Mouse (Mus musculus) ZHBTc4 (cell line): ENCODE results near the gene Galnt18.

Experiments
- DNase-seq: peaks from one replicate; pipeline ENCODE4 v3.0.0-alpha.2; 2011; ENCODE audit warnings: low read depth, low spot score

Galnt18 gene

DNA sequence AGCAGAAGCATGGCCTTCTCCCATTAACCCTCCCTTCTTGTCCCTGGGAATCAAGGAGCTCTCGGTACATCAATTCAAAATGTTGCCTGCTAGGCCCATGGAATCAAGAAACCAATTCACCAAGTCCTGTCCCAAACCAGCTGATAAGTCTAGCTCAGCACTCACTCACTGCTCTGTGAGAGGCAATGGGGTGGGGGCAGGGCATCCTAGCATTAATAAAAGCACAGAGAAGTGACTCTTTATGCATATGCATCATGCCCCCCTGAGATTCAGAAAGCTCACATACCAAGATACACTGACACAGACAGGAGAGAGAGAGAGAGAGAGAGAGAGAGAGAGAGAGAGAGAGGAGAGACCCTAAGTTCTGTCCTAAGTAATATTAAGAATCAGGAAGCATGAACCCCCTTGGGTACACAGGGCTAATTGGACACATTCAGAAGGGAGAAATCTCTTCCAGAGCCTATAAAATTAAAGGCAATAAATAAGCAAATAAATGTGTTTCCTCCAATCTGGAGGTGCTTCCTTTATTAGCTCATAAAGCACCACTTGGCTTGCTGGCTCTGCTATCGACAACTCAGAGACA is 141.8 kb downstream of the Galnt18 start:
- no peak for DNase-seq

DNA sequence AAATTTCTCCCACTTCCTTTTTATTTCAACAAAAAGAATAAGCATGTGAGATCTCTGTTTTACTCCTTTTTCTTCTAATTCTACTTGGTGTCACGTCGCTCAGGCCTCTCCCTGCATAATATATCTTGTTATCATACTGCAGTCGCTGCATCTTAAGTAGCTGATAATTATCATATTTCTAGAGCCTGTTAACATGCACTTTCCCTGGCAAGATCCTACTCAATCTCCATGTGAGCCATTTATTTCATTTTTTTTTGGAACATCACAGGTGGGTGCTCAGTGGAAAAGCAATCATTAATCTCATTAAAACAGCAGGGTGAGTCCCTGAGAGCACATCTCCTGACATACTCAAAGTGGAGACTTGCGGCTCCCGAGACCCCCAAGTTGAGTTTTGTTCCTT is 143.3 kb downstream of the Galnt18 start:
- DNase-seq, result no peak

DNA sequence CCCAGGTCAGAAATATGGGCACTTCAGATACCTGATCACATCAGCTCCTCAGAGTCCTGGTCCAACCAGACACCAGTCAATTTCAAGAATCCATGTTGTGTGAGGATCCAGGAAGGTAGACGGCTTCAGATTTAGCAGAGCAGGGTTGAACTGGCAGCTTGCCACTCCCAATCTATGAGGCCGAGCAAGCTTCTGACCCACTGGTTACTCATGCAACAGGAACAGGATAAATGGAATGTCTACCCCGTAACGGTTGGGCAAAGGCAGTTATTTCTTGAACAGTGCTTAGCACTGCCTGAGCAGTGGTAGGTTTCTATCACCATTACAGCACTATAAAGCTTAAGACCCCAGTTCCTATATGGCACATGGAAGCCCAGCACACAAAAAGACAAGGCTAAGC is 148.5 kb downstream of the Galnt18 start:
- DNase-seq, result no peak

DNA sequence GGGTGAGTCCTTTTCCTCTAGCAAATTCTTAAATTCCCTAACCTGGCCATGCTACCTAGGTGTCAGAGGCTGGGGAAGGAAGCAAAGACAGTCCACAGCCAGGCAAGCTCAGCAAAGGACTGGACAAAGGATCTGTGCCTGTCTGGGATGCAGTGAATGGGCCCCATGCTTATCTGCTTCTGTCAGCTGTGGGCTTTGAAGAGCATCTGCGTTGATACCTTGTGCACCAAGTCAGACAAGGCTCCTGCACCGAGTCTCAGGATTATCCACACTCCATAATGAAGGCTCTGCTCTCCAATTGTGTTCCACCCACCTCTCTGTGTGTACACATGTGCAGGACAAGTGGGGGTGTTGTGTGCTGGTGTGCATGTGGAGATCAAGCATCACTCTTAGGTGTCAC is 153.5 kb downstream of the Galnt18 start:
- no peak for DNase-seq

DNA sequence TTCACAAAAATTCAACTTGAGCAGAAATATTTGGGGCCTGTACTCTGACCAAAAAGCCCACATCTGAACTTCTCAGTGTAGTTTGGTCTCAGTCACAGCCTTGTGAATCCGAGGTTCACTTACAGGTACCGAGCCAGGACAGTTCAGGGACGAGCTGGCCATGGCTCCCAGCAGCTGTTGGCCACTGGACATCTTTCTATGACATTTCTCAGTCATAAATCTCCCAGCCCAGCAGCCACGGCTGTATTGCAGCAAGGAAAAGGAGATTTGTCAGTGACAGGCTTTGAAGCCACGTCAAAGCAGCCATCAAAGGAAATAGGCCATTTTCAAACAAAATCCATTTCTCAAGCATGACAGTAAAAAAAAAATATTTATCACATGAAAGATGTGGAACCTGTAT is 154.0 kb downstream of the Galnt18 start:
- DNase-seq, result no peak

DNA sequence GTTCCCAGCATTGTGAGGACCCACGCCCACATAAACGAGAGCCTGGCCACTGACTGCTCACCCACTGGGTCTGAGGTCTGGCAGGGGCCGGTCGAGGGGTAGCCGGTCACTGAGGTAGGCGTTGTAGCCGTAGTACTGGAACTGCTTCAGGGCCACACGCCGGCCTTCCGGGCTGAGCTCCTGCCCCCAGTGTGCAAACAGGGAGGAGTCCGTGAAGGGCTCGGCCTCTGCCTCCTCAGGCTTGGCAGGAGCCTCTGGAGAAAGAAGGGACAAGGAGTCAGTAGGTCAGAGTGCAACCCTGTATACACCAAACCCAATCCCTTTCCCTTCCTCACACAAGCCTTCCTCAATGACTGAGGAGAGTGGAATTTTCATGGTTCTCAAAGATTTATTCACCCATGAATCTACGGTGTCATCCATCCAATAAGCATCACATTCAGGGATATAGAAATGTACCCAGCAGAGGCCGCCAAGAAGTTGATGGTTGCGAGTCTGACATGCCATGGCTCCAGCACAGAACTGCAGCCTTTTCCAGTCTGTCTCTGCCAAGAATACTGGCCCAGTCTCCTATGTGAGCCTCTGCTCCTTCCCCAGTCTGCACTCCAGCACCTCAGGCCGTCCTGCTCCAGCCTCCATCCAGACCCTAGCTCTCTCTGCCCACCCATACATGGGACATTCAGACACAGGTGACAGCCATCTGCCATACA is 163.4 kb downstream of the Galnt18 start:
- no peak for DNase-seq

DNA sequence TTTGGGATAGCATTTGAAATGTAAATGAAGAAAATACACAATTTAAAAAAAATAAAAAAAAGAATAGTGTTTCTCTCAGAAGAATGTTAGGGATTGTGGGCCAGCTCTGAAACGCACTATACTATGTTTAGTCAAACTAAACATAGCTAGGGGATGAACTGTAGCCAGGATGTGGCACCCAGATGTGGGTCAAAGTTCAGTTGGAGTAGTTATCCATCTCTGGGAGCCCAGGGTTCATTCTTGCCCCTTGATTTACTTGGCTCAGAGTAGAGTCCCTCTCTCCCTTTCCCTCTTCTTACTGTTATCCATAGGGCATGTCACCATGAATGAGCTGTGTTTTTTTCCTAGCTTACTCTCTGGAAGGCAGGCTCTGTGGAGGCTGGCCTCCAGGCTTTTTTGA is 165.3 kb downstream of the Galnt18 start:
- DNase-seq, result no peak

DNA sequence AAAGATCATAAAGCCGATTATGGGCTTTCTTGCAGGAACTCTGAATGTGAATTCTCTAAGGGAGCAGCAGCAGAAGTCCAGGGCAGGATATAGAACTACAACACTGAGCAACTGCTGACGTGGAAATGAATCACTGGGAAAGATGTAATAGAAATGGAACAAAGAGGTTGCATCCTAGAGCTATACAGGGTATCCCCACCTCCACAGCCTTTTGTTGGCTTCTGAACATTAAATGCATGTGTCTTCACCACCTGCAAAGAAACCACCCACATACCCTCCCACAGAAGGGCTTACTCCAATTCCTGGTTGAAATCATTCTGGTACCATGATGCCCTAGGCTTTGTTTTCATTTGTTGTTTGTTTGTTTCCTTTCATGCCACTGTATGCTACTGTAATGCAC is 172.3 kb downstream of the Galnt18 start:
- no peak for DNase-seq

DNA sequence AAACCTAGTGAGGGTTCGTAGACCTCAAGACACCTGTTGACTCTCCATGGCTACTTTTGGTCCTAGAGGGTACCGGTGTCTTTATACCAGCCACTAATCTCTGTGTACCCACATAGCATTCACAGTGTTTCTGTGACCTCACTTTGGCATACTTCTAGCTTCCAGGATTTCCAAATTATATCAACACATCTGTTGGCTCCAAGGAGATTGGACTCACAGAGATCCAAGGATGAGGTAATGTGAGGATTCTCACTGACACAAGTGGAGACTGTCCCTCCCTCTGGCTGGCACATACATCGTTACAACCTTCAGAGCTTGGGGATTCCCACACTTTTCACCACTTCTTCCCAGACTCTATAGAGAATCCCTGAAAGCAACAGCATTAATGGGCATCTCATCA is 173.7 kb downstream of the Galnt18 start:
- no peak for DNase-seq

DNA sequence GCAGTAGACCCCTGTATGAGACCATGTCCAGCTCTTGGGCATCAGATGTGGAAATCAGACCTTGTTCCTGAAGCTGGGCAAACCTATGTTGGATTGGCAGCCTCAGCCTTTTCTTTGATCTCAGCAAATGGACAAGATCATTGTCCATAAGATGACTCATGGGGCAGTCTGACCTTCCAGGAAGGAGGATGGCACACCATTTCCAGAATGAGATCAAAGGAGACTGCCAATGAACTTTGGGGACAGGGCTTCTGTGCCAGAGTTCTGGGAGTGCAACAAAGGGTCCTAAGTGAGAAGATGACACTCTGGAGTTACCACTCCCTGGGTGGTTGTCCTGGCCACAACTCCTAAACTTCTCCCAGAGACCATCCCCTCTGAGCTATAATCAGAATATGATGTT is 174.1 kb downstream of the Galnt18 start:
- no peak for DNase-seq

DNA sequence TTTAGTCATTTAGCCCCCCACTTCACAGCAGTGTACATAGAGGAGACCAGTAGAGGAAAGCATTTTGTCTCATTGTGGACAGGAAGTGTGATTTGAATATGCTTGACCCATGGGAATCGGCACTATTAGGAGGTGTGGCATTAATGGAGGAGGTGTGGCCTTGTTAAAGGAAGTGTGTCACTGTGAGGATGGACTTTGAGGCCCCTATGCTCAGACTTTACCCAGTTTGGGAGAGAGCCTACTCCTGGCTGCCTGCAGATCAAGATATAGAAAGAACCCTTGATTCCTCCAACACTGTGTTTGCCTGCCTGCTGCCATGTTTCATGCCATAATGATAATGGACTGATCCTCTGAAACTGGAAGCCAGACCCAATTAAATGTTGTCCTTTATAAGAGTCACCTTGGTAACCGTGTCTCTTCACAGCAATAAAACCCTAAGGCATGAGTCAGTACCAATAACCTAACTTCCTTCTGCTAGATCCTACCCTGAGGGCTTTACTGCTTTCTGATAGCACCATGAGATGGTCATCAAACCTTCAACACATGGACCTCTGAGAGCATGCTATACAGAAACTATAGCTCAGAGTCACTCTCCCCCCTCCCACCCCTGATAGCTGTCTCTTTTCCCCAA is 175.1 kb downstream of the Galnt18 start:
- no peak for DNase-seq

DNA sequence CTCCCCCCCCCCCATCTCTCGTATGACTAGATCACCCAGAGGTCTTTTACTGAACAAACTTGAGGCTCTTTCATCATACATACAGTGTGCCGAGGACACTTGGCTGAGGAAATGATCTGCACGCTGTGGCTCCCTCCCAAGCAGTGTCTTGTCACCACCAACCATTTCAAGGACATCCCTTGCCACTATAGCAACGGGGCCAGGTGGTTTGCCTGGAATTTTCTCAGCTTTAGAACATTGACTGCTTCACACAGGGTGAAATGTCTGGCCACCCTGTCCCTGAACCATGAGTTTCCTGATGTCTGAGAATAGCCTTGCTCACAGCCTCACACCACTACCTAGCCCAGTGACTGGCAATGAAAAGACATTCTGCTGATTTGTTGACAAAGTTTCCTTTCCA is 176.6 kb downstream of the Galnt18 start:
- no peak for DNase-seq

DNA sequence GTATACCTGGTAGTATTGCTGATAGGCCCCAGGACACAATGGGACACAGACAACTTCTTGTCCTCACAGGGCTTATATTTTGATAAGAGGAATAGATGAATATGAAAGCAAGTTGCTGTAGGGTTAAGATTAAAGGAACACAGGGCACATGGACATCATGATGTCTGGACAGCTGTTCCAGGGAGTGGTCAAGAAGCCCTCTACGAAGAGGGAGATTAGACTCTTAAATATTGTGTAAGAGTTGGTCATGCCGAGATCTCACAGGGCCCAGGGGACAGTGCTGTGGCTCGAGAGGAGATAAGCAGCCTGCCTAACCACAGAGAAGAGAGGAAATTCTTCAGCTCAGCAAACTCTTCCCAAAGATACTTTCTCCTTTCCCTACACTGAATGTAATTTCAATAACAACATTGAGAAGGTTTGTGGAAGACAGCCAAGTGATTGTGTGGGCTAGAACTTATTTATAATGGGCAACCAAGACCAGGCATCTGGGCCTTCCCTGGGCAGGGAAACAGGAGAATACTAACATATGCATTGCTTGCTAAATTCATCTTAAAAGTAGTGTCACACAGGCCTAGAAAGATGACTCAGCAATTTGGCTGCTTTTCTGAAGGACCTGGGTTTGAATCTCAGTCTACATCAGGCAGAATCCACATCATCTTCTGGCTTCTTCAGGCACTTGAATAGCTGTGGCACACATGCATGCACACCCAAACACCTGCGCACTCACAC is 178.3 kb downstream of the Galnt18 start:
- DNase-seq, result no peak

DNA sequence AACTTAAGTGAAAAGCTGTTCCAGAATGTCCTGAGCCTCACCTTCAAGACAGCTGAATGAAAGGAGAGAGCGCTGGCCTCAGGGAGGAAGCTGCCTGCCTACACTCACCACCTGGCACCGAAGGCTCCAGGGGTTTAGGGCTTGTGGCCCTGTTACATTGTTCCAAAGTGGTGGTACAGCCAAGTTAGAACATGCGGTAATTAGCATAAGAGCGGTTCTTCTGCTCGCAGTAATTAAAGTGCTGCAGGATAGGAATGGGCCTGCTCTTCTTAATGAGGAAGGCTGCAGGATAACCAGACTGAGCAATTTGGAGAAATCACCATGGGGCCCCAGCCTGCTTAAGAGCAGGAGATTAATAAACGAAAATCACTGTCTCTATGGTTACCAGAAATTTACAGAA is 179.0 kb downstream of the Galnt18 start:
- peak; percentile 26 for DNase-seq

DNA sequence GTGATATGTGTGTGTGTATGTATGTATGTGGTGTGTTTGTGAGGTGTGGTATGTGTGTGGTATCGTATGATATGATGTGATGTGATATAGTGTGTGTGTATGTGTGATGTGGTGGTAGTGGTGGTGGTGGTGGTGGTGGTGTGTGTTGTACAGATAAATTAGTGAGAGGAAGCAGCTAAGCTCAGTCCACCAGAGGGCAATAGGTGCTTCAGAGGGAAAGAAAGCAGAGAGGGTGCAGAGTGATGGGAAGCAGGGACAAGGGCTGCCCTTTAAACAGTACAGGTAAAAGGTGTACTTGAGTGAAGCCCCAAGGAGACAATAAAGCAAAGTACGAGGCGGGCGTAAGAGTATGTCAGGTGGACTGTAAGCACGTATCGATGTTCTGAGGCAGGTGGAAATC is 186.1 kb downstream of the Galnt18 start:
- DNase-seq, result no peak

DNA sequence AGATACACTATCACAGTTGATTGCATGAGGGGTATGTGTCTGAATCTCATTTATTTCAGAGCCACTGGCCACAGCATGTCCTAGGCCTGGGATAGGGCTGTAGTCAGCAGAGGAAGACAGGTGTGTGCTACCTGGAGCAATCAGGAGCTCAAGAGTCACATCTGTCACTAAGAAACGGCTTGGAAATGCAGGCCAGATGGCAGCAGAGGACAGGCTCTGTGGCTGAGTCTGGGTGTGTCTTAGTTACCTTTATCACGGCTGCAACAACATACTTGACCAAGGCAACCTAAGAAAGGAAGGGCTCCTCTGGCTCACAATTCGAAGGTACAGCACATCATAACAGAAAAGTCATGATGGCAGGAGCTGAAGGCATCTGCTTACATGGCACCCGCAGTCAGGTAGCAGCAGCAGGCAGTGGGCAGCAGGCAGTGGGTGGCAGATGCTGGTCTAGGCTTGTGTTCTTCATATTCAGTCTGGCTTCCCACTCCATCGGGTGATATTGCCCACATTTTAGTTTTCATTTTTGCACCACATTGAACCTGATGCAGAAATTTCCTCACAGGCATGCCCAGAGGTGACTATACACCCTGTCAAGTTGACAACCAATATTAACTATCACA is 190.2 kb downstream of the Galnt18 start:
- no peak for DNase-seq

DNA sequence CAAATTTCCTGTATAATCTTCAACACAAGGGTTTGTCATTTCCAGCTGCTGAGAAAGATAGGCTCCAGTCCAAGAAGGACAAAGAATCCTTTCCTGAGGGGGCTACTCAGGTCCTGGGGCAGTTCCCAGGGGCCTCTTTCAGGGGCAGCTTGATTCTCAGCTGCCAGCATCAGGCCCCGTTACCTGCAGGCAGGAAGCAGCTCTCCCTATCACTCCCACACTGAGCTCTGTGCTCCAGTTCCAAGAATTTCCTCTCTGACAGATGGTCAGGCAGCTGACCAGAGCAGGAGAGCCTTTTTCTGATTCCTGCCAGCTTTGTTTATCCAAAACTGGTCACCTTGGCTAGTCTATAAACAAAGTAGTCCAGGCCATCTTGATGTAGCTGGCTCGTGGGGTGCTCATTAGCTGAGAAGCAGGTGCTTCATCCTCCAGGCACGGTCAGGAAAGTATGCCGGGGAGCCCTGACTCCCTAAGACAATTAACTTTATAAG is 191.4 kb downstream of the Galnt18 start:
- no peak for DNase-seq

DNA sequence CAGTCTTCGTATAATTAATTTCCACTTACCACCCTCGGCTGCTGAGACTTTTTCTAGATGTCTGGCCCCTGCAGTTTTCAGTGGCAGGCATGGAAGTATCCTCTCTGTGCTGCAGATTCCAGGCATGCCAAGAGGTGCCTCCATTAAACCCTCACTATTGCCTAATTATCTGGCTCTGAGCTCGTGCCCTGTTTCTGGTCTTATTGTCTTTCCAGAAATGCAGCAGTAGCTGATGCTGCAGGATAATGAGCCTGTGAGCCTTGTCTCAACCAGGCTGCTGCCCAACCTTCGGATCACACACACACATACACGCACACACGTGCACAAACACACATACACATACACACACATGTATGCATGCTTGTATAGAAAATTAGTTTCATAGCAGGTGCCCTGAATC is 199.2 kb downstream of the Galnt18 start:
- DNase-seq, result no peak

DNA sequence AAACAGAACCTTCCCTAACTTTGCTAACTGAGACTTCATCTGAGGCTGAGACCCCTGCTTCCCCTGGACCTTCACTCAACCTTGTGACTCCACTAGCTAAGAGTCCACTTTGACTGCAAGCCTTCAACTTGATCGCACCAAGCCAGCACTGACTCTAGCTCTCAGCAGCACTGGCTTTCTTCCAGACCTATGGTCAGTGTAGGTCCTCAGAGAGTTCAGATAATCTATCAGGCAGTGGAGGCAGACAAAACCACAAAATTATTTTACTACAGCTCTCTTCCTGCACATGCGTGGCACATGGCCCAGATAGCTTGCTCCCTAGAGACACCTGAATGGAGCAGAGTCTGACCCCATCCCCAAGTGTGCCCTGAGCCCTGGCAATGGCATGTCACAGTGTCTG is 204.7 kb downstream of the Galnt18 start:
- DNase-seq, result no peak

DNA sequence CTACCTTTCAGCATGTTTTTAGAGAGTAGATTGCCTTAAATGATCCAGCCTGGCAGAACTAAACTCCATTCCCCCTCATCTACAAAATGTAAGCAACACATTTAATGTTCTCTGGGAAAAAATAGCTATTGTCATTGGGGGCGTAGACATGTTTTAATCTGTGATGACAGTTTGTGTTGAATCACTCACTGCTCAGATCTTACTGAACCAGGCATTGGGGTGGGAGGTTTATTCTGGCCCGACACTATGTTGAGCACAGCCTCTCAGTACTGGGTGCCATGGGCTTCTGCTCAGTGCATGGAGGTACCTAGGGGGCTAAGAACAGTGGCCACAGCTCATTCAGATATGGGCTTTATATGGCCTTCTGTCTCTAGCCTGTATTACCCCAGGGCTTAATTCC is 207.4 kb downstream of the Galnt18 start:
- no peak for DNase-seq

DNA sequence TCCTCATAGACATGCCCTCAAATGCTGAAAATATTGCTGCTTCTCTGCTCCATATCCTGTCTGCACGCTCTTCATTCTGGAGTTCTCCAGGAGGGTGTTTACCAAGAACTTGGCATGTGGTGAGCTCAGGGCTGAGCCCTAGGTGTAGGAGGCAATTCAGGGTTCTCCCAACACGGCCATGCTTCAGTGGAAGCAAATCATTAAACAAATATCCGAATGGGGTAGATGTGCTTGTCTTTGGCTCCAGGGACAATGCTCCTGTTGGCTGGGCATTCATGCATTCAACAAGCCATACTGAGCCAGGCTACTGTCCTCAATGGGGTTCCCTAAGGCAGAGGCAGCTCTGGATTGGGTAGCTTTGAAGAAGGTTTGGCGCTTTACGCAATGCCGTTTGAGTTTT is 212.9 kb downstream of the Galnt18 start:
- no peak for DNase-seq
